ENCODE assay signal across 25 mouse cellular contexts in the genomic region with DNA sequence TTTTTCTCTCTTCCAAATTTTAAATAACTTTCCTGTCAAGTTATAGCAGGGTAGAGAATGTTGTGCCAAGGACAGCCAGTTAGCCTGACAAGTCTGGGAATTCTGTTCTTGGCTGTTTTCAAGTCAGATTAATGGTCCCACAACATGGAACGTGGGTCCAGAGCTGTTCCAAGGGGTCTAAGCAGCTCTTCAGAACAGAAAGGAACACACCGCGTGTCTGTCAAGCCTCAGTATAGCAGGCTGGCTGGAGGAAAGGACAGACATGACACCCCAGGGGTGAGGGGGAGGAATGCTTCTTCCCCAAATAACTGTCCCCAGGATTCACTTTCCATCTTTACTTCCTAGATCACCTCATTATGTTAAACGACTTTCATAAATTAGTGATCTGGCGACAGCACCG. TPM values are rescaled to one million over a fixed set of nuclear protein-coding genes. Genes with fewer than 3 reads are reported as not detected.
DNase-seq lines count a peak whose midpoint lies in the region; ATAC-seq and TF ChIP-seq lines count a peak whose summit lies in the region.
"Had no signal": no experiment of that assay in that cellular context is flagged by ENCODE, and none has a peak within 500 bp of the region (broad histone marks: within the 10 kb centered on the region; RNA-seq: fewer than 3 reads in every experiment).

No protein-coding gene starts in this region.

- H3K9me3 ChIP-seq in hindbrain, embryonic 12.5 days (replicated peaks), result no peaks in the 10 kb centered on the region
- H3K9me3 ChIP-seq in hindbrain, embryonic 10.5 days, result no peaks in the 10 kb centered on the region
- H3K9me3 ChIP-seq in hindbrain, embryonic 14.5 days (ENCODE audit: control insufficient read depth, low read length), result no peaks in the 10 kb centered on the region
- H3K9me3 ChIP-seq in midbrain, embryonic 13.5 days, result no peaks in the 10 kb centered on the region
- H3K9me3 ChIP-seq in neural tube, embryonic 14.5 days (ENCODE audit: control insufficient read depth, low read length), result no peaks in the 10 kb centered on the region
- H3K9me3 ChIP-seq: embryonic facial prominence, embryonic 15.5 days; heart, embryonic 13.5 days; liver, embryonic 13.5 days; lung, embryonic 15.5 days; megakaryocyte, embryonic 14.5 days had no signal

- no peaks in the 10 kb centered on the region for H3K36me3 ChIP-seq in hindbrain, embryonic 12.5 days
- H3K36me3 ChIP-seq in hindbrain, embryonic 10.5 days, result peaks cover 12% of the 10 kb centered on the region; the same call in 1 of the 2 replicates
- no peaks in the 10 kb centered on the region for H3K36me3 ChIP-seq in hindbrain, embryonic 14.5 days (replicated peaks; ENCODE audit: control insufficient read depth, insufficient read depth)
- H3K36me3 ChIP-seq in midbrain, embryonic 13.5 days, result no peaks in the 10 kb centered on the region
- no peaks in the 10 kb centered on the region for H3K36me3 ChIP-seq in neural tube, embryonic 14.5 days (ENCODE audit: control insufficient read depth, insufficient read depth, low read length)
- H3K36me3 ChIP-seq: embryonic facial prominence, embryonic 15.5 days; heart, embryonic 13.5 days; liver, embryonic 13.5 days; lung, embryonic 15.5 days had no signal

- WGBS in hindbrain, embryonic 12.5 days, result 50% methylated on average over 6 of the region's 6 CpGs
- 72% methylated on average over 6 of the region's 6 CpGs for WGBS in hindbrain, embryonic 10.5 days
- WGBS in hindbrain, embryonic 14.5 days, result 52% methylated on average over 6 of the region's 6 CpGs
- 70% methylated on average over 6 of the region's 6 CpGs for WGBS in midbrain, embryonic 13.5 days
- 21% methylated on average over 6 of the region's 6 CpGs for WGBS in neural tube, embryonic 14.5 days
- WGBS in lung, adult 2 months, result 76% methylated on average over 6 of the region's 6 CpGs

- no peak for ATAC-seq in hindbrain, embryonic 12.5 days (ENCODE audit: low FRiP score)
- no peak for ATAC-seq in hindbrain, embryonic 14.5 days (ENCODE audit: low FRiP score)
- no peak for ATAC-seq in midbrain, embryonic 13.5 days
- ATAC-seq in neural tube, embryonic 14.5 days (ENCODE audit: low read depth), result no peak
- ATAC-seq: forebrain, embryonic 14.5 days had no signal

- no peak overlapping the region for H3K4me3 ChIP-seq in hindbrain, embryonic 12.5 days
- no peak overlapping the region for H3K4me3 ChIP-seq in hindbrain, embryonic 10.5 days
- 0 out of 2 replicates have a peak overlapping the region, but pooled peaks have one; percentile 4 for H3K4me3 ChIP-seq in hindbrain, embryonic 14.5 days (replicated peaks; ENCODE audit: low read length)
- peak overlapping the region; percentile 53; the same call in 1 of the 2 replicates for H3K4me3 ChIP-seq in midbrain, embryonic 13.5 days (replicated peaks)
- peak overlapping the region; percentile 10; the same call in 1 of the 2 replicates for H3K4me3 ChIP-seq in neural tube, embryonic 14.5 days (ENCODE audit: low read depth, low read length)
- no peak overlapping the region for H3K4me3 ChIP-seq in lung, adult 2 months (replicated peaks; ENCODE audit: extremely low read depth, low read depth, low read length)
- H3K4me3 ChIP-seq: embryonic facial prominence, embryonic 15.5 days; gastrocnemius, adult 2 months; heart, embryonic 13.5 days; layer of hippocampus, adult 2 months; liver, embryonic 13.5 days; lung, embryonic 15.5 days; megakaryocyte, embryonic 14.5 days had no signal

- no peak overlapping the region for H3K9ac ChIP-seq in hindbrain, embryonic 12.5 days
- 0 out of 2 replicates have a peak overlapping the region, but pooled peaks have one; percentile 9 for H3K9ac ChIP-seq in hindbrain, embryonic 14.5 days
- no peak overlapping the region for H3K9ac ChIP-seq in midbrain, embryonic 13.5 days (replicated peaks)
- H3K9ac ChIP-seq in neural tube, embryonic 14.5 days (replicated peaks; ENCODE audit: low read depth, low read length), result no peak overlapping the region
- H3K9ac ChIP-seq: embryonic facial prominence, embryonic 15.5 days; heart, embryonic 13.5 days; liver, embryonic 13.5 days; lung, embryonic 15.5 days had no signal

- H3K4me1 ChIP-seq in hindbrain, embryonic 12.5 days, result peaks cover 33% of the 10 kb centered on the region
- peaks cover 52% of the 10 kb centered on the region for H3K4me1 ChIP-seq in hindbrain, embryonic 10.5 days (replicated peaks)
- H3K4me1 ChIP-seq in hindbrain, embryonic 14.5 days (replicated peaks; ENCODE audit: control insufficient read depth, insufficient read depth, low read length), result peaks cover 19% of the 10 kb centered on the region
- H3K4me1 ChIP-seq in midbrain, embryonic 13.5 days (replicated peaks), result peaks cover 40% of the 10 kb centered on the region
- H3K4me1 ChIP-seq in neural tube, embryonic 14.5 days (ENCODE audit: control insufficient read depth, insufficient read depth, low read length), result peaks cover 8% of the 10 kb centered on the region; the same call in 1 of the 2 replicates
- H3K4me1 ChIP-seq in lung, adult 2 months (ENCODE audit: control insufficient read depth, insufficient read depth, low read length), result peaks cover 17% of the 10 kb centered on the region

- TF ChIP-seq CTCF in lung, adult 2 months (IDR thresholded peaks at IDR 0.05; ENCODE audit: insufficient read depth, low read length), result no peak

- H3K27me3 ChIP-seq in hindbrain, embryonic 12.5 days, result peaks cover 89% of the 10 kb centered on the region
- peaks cover 96% of the 10 kb centered on the region for H3K27me3 ChIP-seq in hindbrain, embryonic 10.5 days (ENCODE audit: insufficient read depth, poor library complexity, severe bottlenecking)
- H3K27me3 ChIP-seq in hindbrain, embryonic 14.5 days (ENCODE audit: control insufficient read depth, insufficient read depth, low read length), result peaks cover 84% of the 10 kb centered on the region
- peaks cover 88% of the 10 kb centered on the region for H3K27me3 ChIP-seq in midbrain, embryonic 13.5 days
- peaks cover 44% of the 10 kb centered on the region for H3K27me3 ChIP-seq in neural tube, embryonic 14.5 days (ENCODE audit: control insufficient read depth, insufficient read depth, low read length)

- no peak overlapping the region for H3K27ac ChIP-seq in hindbrain, embryonic 12.5 days
- no peak overlapping the region for H3K27ac ChIP-seq in hindbrain, embryonic 10.5 days
- peak overlapping the region; percentile 45; the same call in 1 of the 2 replicates for H3K27ac ChIP-seq in hindbrain, embryonic 14.5 days
- H3K27ac ChIP-seq in midbrain, embryonic 13.5 days, result no peak overlapping the region
- H3K27ac ChIP-seq in neural tube, embryonic 14.5 days (ENCODE audit: low read depth, low read length), result no peak overlapping the region
- H3K27ac ChIP-seq: embryonic facial prominence, embryonic 15.5 days; gastrocnemius, adult 2 months; heart, embryonic 13.5 days; layer of hippocampus, adult 2 months; liver, embryonic 13.5 days; lung, embryonic 15.5 days had no signal

- no peak for DNase-seq in hindbrain, embryonic 10.5 days (ENCODE audit: low spot score)
- DNase-seq in hindbrain, embryonic 14.5 days (ENCODE audit: low spot score), result no peak
- no peak for DNase-seq in lung, adult 2 months
- DNase-seq in retina, embryonic 14.5 days (ENCODE audit: low spot score), result no peak
- DNase-seq: adrenal gland, postnatal 36 days; cerebellum, adult 9-10 months; gastrocnemius, adult 2 months; heart, adult 18-20 months; heart, postnatal 36 days; kidney, adult 8-10 months; kidney, postnatal 14 days; layer of hippocampus, postnatal 36 days; liver, embryonic 13.5 days; lung, postnatal 36 days; right cerebral cortex, postnatal 14 days; spleen, adult 18-20 months had no signal

- no peak for TF ChIP-seq POLR2A in lung, adult 2 months (IDR thresholded peaks at IDR 0.05; ENCODE audit: borderline replicate concordance, extremely low read depth, low read depth, low read length)

- peak overlapping the region; percentile 30; the same call in 1 of the 2 replicates for H3K4me2 ChIP-seq in hindbrain, embryonic 12.5 days (replicated peaks)
- peak overlapping the region; percentile 59 for H3K4me2 ChIP-seq in hindbrain, embryonic 14.5 days (replicated peaks)
- H3K4me2 ChIP-seq in midbrain, embryonic 13.5 days (replicated peaks), result peak overlapping the region; percentile 79
- peak overlapping the region; percentile 24; the same call in 1 of the 2 replicates for H3K4me2 ChIP-seq in neural tube, embryonic 14.5 days (ENCODE audit: low read depth, low read length)
- H3K4me2 ChIP-seq: embryonic facial prominence, embryonic 15.5 days; heart, embryonic 13.5 days; liver, embryonic 13.5 days; lung, embryonic 15.5 days had no signal

RNA-seq across cellular contexts. Expression of gene Rnf220, which starts 5.0 kb away (rescaled TPM):
- polyA plus RNA-seq in hindbrain, embryonic 12.5 days (2016; fragmentation: Nextera tagmentation; extraction: Ambion mirVana), result 104 and 111 TPM in 2 replicates
- 101 TPM in 2 replicates for polyA plus RNA-seq in hindbrain, embryonic 10.5 days (2016; fragmentation: Nextera tagmentation; extraction: Ambion mirVana)
- 87.8 and 94.0 TPM in 2 replicates for polyA plus RNA-seq in hindbrain, embryonic 14.5 days (2014; fragmentation: Nextera tagmentation; extraction: Ambion mirVana)
- polyA plus RNA-seq in midbrain, embryonic 13.5 days (2015; fragmentation: Nextera tagmentation; extraction: Ambion mirVana), result 124 and 134 TPM in 2 replicates
- polyA plus RNA-seq in neural tube, embryonic 14.5 days (2014; fragmentation: Nextera tagmentation; extraction: Ambion mirVana), result 73.4 and 83.9 TPM in 2 replicates
- 73.8 and 108 TPM in 2 replicates for polyA plus RNA-seq in lung, adult 2 months (2012; rRNA removed)

RNA-seq across cellular contexts. Expression of gene Eri3, which starts 58.3 kb away (rescaled TPM):
- polyA plus RNA-seq in hindbrain, embryonic 12.5 days (2016; fragmentation: Nextera tagmentation; extraction: Ambion mirVana), result 177 and 178 TPM in 2 replicates
- 112 and 142 TPM in 2 replicates for polyA plus RNA-seq in hindbrain, embryonic 10.5 days (2016; fragmentation: Nextera tagmentation; extraction: Ambion mirVana)
- polyA plus RNA-seq in hindbrain, embryonic 14.5 days (2014; fragmentation: Nextera tagmentation; extraction: Ambion mirVana), result 262 and 267 TPM in 2 replicates
- polyA plus RNA-seq in midbrain, embryonic 13.5 days (2015; fragmentation: Nextera tagmentation; extraction: Ambion mirVana), result 190 and 195 TPM in 2 replicates
- polyA plus RNA-seq in neural tube, embryonic 14.5 days (2014; fragmentation: Nextera tagmentation; extraction: Ambion mirVana), result 210 and 291 TPM in 2 replicates
- 74.3 and 82.4 TPM in 2 replicates for polyA plus RNA-seq in lung, adult 2 months (2012; rRNA removed)

Comparison
In these comparisons a context has a peak if more than half of its experiments do, and no peak if none do; other contexts are left out.
1. H3K4me3 ChIP-seq: peak in hindbrain, embryonic 14.5 days (single experiment), midbrain, embryonic 13.5 days (single experiment) and neural tube, embryonic 14.5 days (single experiment); none in hindbrain, embryonic 12.5 days (single experiment), hindbrain, embryonic 10.5 days (single experiment) and lung, adult 2 months (single experiment).
2. H3K4me2 ChIP-seq: peak in every context shown above with its lines; median percentile 79 in midbrain, embryonic 13.5 days; 59 in hindbrain, embryonic 14.5 days; 30 in hindbrain, embryonic 12.5 days; 24 in neural tube, embryonic 14.5 days.